In the genomic region with DNA sequence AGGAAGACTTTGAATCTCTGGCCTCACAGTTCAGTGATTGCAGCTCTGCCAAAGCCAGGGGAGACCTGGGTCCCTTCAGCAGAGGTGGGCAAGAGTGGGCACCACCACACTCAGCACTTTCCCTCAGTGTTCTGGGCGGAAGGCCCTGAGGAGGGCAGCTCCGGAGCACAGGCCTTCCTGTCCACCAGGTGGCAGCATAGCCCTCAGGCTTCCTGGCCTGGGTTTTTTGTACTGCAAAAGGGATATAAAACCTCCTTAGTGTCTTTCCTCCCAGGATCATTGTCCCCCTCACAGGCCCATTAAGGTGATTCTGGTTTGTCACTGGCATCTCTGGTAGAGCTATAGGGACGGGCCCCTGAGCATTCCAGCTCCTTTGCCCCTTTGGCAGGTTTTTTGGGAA, we compare ENCODE assay signal across 8 mouse cellular contexts. TPM values are rescaled to one million over a fixed set of nuclear protein-coding genes. Genes with fewer than 3 reads are reported as not detected.
DNase-seq lines count a peak whose midpoint lies in the region; ATAC-seq lines count a peak whose summit lies in the region.

No protein-coding gene starts in this region.

- DNase-seq in cerebellum, adult 9-11 months = no peak
- DNase-seq in NIH3T3 (ENCODE audit: low read depth) = peak; percentile 79
- DNase-seq in embryo, embryonic 9.5 days (ENCODE audit: extremely low spot score) = peak; percentile 60
- peak; percentile 70 to 86 for DNase-seq in heart, postnatal 14 days
- DNase-seq in layer of hippocampus, postnatal 10 days (ENCODE audit: low spot score in 2 of 2) = peak; percentile 88 to 89
- DNase-seq in right cerebral cortex, postnatal 25 days = peak; percentile 80

- 0 out of 2 replicates have a peak, but pooled peaks have one; percentile 29 for ATAC-seq in cerebellum, adult (ENCODE audit: insufficient number of reproducible peaks, low FRiP score, low TSS enrichment)
- peak; percentile 59 for ATAC-seq in megakaryocyte-erythroid progenitor cell, adult 5-6 weeks (replicated peaks; ENCODE audit: low FRiP score, low TSS enrichment, poor library complexity, severe bottlenecking)

- intact Hi-C loops in heart, postnatal 14 days (cut with DNase I) = loop anchor here (1.0 to 5.0 kb wide), 3 partner anchors 65 to 195 kb away; no protein-coding TSS in a partner anchor

RNA-seq across cellular contexts. Expression of gene Pin1, which starts 10.4 kb away (rescaled TPM):
- total RNA-seq in heart, postnatal 14 days (2021) = 10 to 100 TPM; 17.7 to 17.8 TPM
- 10 to 100 TPM; 31.7 to 32.6 TPM for total RNA-seq in layer of hippocampus, postnatal 10 days (2021)
- 15.2 and 18.6 TPM in 2 replicates for total RNA-seq in megakaryocyte-erythroid progenitor cell, adult 5-6 weeks (2014; fragmentation: Nextera tagmentation)
- 11.5 and 18.2 TPM in 2 replicates for total RNA-seq in megakaryocyte-erythroid progenitor cell, adult 5-6 weeks (2017)

RNA-seq across cellular contexts. Expression of gene Fbxl12, which starts 17.8 kb away (rescaled TPM):
- total RNA-seq in heart, postnatal 14 days (2021) = 10 to 100 TPM; 12.4 to 16.8 TPM
- total RNA-seq in layer of hippocampus, postnatal 10 days (2021) = 10 to 100 TPM; 18.5 to 23.8 TPM
- 19.6 and 24.5 TPM in 2 replicates for total RNA-seq in megakaryocyte-erythroid progenitor cell, adult 5-6 weeks (2014; fragmentation: Nextera tagmentation)
- 2.6 and 3.8 TPM in 2 replicates for total RNA-seq in megakaryocyte-erythroid progenitor cell, adult 5-6 weeks (2017)

RNA-seq across cellular contexts. Expression of gene Ubl5, which starts 19.6 kb away (rescaled TPM):
- 100 to 1,000 TPM; 226 to 229 TPM for total RNA-seq in heart, postnatal 14 days (2021)
- 100 to 1,000 TPM; 318 to 356 TPM for total RNA-seq in layer of hippocampus, postnatal 10 days (2021)
- 379 and 438 TPM in 2 replicates for total RNA-seq in megakaryocyte-erythroid progenitor cell, adult 5-6 weeks (2014; fragmentation: Nextera tagmentation)
- total RNA-seq in megakaryocyte-erythroid progenitor cell, adult 5-6 weeks (2017) = 101 and 188 TPM in 2 replicates
